Mouse (Mus musculus): ENCODE data around the gene Myoz1.

GRCm38 (mm10) chr14:20638702-20639101, 17.6 kb downstream of the Myoz1 start:
- TF ChIP-seq CTCF (IDR thresholded peaks at IDR 0.05; ENCODE audit: borderline replicate concordance, extremely low read depth, insufficient read depth, insufficient read length) = no peak
- TF ChIP-seq POLR2A (IDR thresholded peaks at IDR 0.05; ENCODE audit: borderline replicate concordance, extremely low read depth, insufficient read depth, insufficient read length, poor library complexity, severe bottlenecking) = no peak
